Mouse (Mus musculus): ENCODE results near the gene Gm2696. TPM values are rescaled to one million over a fixed set of nuclear protein-coding genes. Genes with fewer than 3 reads are reported as not detected.

Gene Gm2696
- polyA plus RNA-seq, 1 experiment: not detected

GRCm38 (mm10) chr10:77846961-77847360, 32.5 kb downstream of the Gm2696 start:
- TF ChIP-seq POLR2A (IDR thresholded peaks at IDR 0.05; ENCODE audit: low read depth, low read length): no peak
- TF ChIP-seq CTCF (IDR thresholded peaks at IDR 0.05; ENCODE audit: extremely low read depth, insufficient read length, insufficient replicate concordance, low read depth, low read length): no peak
- WGBS: 20% methylated on average over 2 of the region's 2 CpGs

GRCm38 (mm10) chr10:77847538-77847937, 33.1 kb downstream of the Gm2696 start:
- TF ChIP-seq POLR2A (IDR thresholded peaks at IDR 0.05; ENCODE audit: low read depth, low read length): no peak
- no peak for TF ChIP-seq CTCF (IDR thresholded peaks at IDR 0.05; ENCODE audit: extremely low read depth, insufficient read length, insufficient replicate concordance, low read depth, low read length)
- Histone ChIP-seq H3K36me3 (ENCODE audit: control insufficient read depth, insufficient read depth, low read length) (no peaks in the 10 kb centered on the region), H3K4me3 (ENCODE audit: low read depth, low read length) (no peak overlapping the region), H3K27ac (ENCODE audit: insufficient read depth, low read depth, low read length) (no peak overlapping the region), H3K4me1 (ENCODE audit: control insufficient read depth, insufficient read depth, insufficient read length, low read length) (peaks cover 2% of the 10 kb centered on the region; the same call in 1 of the 2 replicates), H3K27me3 (ENCODE audit: control insufficient read depth, insufficient read depth, low read length) (no peaks in the 10 kb centered on the region)
- WGBS: 29% methylated on average over 2 of the region's 2 CpGs

More at GRCm38 (mm10) chr10:77846961-77847360, 32.5 kb downstream of the Gm2696 start:
- no peak overlapping the region for H3K27ac ChIP-seq (ENCODE audit: insufficient read depth, low read depth, low read length)
- no peaks in the 10 kb centered on the region for H3K27me3 ChIP-seq (ENCODE audit: control insufficient read depth, insufficient read depth, low read length)
- no peaks in the 10 kb centered on the region for H3K36me3 ChIP-seq (ENCODE audit: control insufficient read depth, insufficient read depth, low read length)
- H3K4me3 ChIP-seq (ENCODE audit: low read depth, low read length): no peak overlapping the region
- H3K4me1 ChIP-seq (ENCODE audit: control insufficient read depth, insufficient read depth, insufficient read length, low read length): peaks cover 2% of the 10 kb centered on the region; the same call in 1 of the 2 replicates

GRCm38 (mm10) chr10:77852559-77852958, 38.1 kb downstream of the Gm2696 start, which contains the start of gene Gm10318:
Gm10318 (plus strand) TSS chr10:77852859.
- Histone ChIP-seq H3K27me3 (ENCODE audit: control insufficient read depth, insufficient read depth, low read length) (no peaks in the 10 kb centered on the region), H3K4me3 (ENCODE audit: low read depth, low read length) (no peak within 1 kb of the TSS), H3K27ac (ENCODE audit: insufficient read depth, low read depth, low read length) (no peak within 1 kb of the TSS), H3K4me1 (ENCODE audit: control insufficient read depth, insufficient read depth, insufficient read length, low read length) (no peaks in the 10 kb centered on the region), H3K36me3 (ENCODE audit: control insufficient read depth, insufficient read depth, low read length) (no peaks in the 10 kb centered on the region)
- TF ChIP-seq CTCF (IDR thresholded peaks at IDR 0.05; ENCODE audit: extremely low read depth, insufficient read length, insufficient replicate concordance, low read depth, low read length): no peak
- TF ChIP-seq POLR2A (IDR thresholded peaks at IDR 0.05; ENCODE audit: low read depth, low read length): no peak
- WGBS: 74% methylated on average over 9 of the region's 9 CpGs

- no peak for TF ChIP-seq POLR2A (IDR thresholded peaks at IDR 0.05; ENCODE audit: low read depth, low read length)
- H3K27me3 ChIP-seq (ENCODE audit: control insufficient read depth, insufficient read depth, low read length): no peaks in the 10 kb centered on the region; the same call in 1 of the 2 replicates
- 53% methylated on average over 7 of the region's 7 CpGs for WGBS
- no peak within 1 kb of the TSS for H3K4me3 ChIP-seq (ENCODE audit: low read depth, low read length)
- no peak within 1 kb of the TSS for H3K27ac ChIP-seq (ENCODE audit: insufficient read depth, low read depth, low read length)
- peaks cover 2% of the 10 kb centered on the region for H3K4me1 ChIP-seq (ENCODE audit: control insufficient read depth, insufficient read depth, insufficient read length, low read length)
- no peaks in the 10 kb centered on the region for H3K36me3 ChIP-seq (ENCODE audit: control insufficient read depth, insufficient read depth, low read length)
These were observed 47.2 kb downstream of the Gm2696 start, which contains the start of gene Gm3285 for GRCm38 (mm10) chr10:77861675-77862074. Gm3285 (plus strand) TSS chr10:77861975.

- TF ChIP-seq CTCF (IDR thresholded peaks at IDR 0.05; ENCODE audit: extremely low read depth, insufficient read length, insufficient replicate concordance, low read depth, low read length) (no peak), POLR2A (IDR thresholded peaks at IDR 0.05; ENCODE audit: low read depth, low read length) (peak; percentile 28; the same call in 1 of the 2 replicates)
- H3K27ac ChIP-seq (ENCODE audit: insufficient read depth, low read depth, low read length): no peak overlapping the region
These were observed 49.7 kb downstream of the Gm2696 start for GRCm38 (mm10) chr10:77864067-77864761.

GRCm38 (mm10) chr10:77864762-77865143, 50.3 kb downstream of the Gm2696 start:
- peak overlapping the region; percentile 53 for H3K4me3 ChIP-seq (ENCODE audit: low read depth, low read length)
- no peaks in the 10 kb centered on the region; the same call in 1 of the 2 replicates for H3K27me3 ChIP-seq (ENCODE audit: control insufficient read depth, insufficient read depth, low read length)
- peaks cover 2% of the 10 kb centered on the region for H3K4me1 ChIP-seq (ENCODE audit: control insufficient read depth, insufficient read depth, insufficient read length, low read length)
- H3K36me3 ChIP-seq (ENCODE audit: control insufficient read depth, insufficient read depth, low read length): no peaks in the 10 kb centered on the region
- no peak overlapping the region for H3K27ac ChIP-seq (ENCODE audit: insufficient read depth, low read depth, low read length)
- peak; percentile 5; the same call in 1 of the 2 replicates for TF ChIP-seq POLR2A (IDR thresholded peaks at IDR 0.05; ENCODE audit: low read depth, low read length)
- no peak for TF ChIP-seq CTCF (IDR thresholded peaks at IDR 0.05; ENCODE audit: extremely low read depth, insufficient read length, insufficient replicate concordance, low read depth, low read length)
- WGBS: 31% methylated on average over 11 of the region's 11 CpGs

More at GRCm38 (mm10) chr10:77864067-77864761, 49.7 kb downstream of the Gm2696 start:
- no peaks in the 10 kb centered on the region for H3K36me3 ChIP-seq (ENCODE audit: control insufficient read depth, insufficient read depth, low read length)
- H3K4me3 ChIP-seq (ENCODE audit: low read depth, low read length): peak overlapping the region; percentile 53
- peaks cover 2% of the 10 kb centered on the region for H3K4me1 ChIP-seq (ENCODE audit: control insufficient read depth, insufficient read depth, insufficient read length, low read length)
- no peaks in the 10 kb centered on the region; the same call in 1 of the 2 replicates for H3K27me3 ChIP-seq (ENCODE audit: control insufficient read depth, insufficient read depth, low read length)
- whole genome bisulfite sequencing: 39% methylated on average over 14 of the region's 14 CpGs

GRCm38 (mm10) chr10:77867546-77867945, 53.1 kb downstream of the Gm2696 start:
- Histone ChIP-seq H3K4me1 (ENCODE audit: control insufficient read depth, insufficient read depth, insufficient read length, low read length) (peaks cover 2% of the 10 kb centered on the region), H3K36me3 (ENCODE audit: control insufficient read depth, insufficient read depth, low read length) (no peaks in the 10 kb centered on the region), H3K4me3 (ENCODE audit: low read depth, low read length) (no peak overlapping the region), H3K27me3 (ENCODE audit: control insufficient read depth, insufficient read depth, low read length) (no peaks in the 10 kb centered on the region), H3K27ac (ENCODE audit: insufficient read depth, low read depth, low read length) (no peak overlapping the region)
- no peak for TF ChIP-seq CTCF (IDR thresholded peaks at IDR 0.05; ENCODE audit: extremely low read depth, insufficient read length, insufficient replicate concordance, low read depth, low read length)
- TF ChIP-seq POLR2A (IDR thresholded peaks at IDR 0.05; ENCODE audit: low read depth, low read length): no peak
- WGBS: 35% methylated on average over 1 of the region's 1 CpGs

Measured in small intestine, adult 2 months (tissue).